Mouse (Mus musculus) kidney, postnatal 36 days (tissue): ENCODE measurements around the gene Trim59.
"Not testable (repeated sequence)": the region's sequence is repeated elsewhere in the genome, so short reads cannot be mapped to it uniquely, and the experiment has no call there.

Experiments used
- DNase-seq, 2 experiments: peaks; one replicate each; pipeline ENCODE4 v3.0.0; 2021 to 2022; ENCODE audit warnings: mixed read lengths in 2 of 2

Trim59 gene

DNA sequence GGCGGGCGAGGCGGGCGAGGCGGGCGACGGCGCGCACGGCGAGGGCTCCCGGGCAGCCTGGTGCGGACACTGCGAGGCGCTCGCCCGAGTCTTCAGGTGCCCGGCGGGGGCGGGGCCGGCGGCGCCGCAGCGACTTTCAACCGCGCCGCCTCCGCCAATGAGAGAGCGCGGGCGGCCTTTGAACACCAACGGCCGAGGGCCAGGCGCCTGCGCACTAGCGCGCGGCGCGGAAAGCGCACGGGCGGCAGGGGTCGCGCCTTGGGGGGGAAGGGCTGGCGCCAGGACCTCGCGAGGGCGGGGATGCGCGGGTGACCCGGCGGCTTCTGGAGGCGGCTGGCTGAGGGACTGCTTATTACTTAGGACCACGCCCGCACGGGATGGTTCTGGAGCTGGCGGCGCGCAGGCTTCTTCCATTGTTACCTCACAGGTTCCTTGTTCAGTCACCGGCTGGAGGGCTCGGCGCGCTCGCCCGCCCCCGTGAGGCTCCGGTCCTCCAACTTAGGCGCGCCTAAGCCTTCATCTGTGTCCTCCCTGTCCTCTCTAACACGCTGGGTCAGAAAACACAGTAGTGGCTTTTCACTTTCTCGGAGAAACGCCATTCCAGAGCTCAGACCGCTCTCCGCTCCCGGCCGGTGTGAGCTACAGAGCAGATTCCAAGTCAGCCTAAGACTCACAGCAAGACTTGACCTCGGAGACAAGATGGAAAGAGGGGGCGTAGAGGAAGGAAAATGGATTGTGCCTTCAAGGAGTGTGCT is at the start of gene Trim59:
Gene Trim59 (minus strand): TSS at position 111 of the 755 bp plus-strand sequence.
- DNase-seq: peak; percentile 93 to 97

GRCm38 (mm10) chr3:69064005-69064404 is 19.4 kb upstream of the Trim59 start:
- DNase-seq: peak in 1 of 2 experiments; percentile 12

- DNase-seq: no peak
These were observed 18.2 kb upstream of the Trim59 start for GRCm38 (mm10) chr3:69062764-69063163.

DNA sequence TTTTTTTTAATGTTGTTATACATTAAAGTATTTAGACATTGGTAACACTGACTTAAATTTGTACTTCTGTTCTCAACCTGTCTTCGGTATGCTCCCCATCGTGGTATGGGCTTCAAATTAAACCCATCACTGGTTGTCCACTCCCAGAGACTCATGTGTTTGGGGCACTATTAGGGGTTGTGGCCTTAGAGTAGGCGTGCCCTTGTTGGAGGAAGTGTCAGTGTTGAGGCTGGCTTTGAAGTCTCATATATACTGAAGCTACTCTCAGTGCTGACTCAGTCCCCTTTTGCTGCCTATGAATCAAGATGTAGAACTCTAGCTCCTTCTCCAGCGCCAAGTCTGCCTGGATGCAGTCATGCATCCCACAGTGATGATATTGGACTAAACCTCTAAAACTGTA is 16.1 kb upstream of the Trim59 start:
- no peak for DNase-seq

GRCm38 (mm10) chr3:69055871-69056270 is 11.3 kb upstream of the Trim59 start:
- DNase-seq: no peak

DNA sequence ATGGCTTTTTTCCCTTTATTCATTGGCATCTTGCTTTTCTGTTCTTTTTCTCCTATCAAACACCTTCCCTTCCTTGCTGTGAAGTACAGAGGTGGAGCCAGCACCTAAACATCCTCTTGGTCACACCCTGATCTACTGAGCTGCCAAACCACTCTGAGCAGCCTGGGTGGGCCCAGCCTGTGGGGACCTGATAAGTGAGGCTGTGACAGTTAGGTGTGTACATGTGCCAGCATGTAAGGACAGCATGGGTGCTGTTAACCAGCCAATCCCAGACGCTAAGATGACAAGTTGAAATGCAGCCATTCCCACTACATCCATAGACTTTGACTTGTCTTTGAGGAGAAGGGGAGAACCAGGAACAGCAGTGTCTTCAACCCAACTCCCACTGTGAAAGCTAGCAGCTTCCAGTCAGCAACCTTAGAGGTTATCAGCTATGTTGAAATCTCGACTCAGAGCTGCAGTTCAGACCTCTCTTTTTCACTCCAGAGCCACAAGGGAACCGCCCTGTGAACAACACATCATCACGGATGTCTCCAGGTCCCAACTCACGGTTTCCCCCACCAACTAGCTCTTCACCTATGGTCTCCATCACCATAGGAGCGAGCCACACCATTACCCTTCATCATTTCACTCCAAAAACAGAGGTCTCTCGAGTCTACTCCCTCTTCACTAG is 10.3 kb upstream of the Trim59 start:
- no peak for DNase-seq

DNA sequence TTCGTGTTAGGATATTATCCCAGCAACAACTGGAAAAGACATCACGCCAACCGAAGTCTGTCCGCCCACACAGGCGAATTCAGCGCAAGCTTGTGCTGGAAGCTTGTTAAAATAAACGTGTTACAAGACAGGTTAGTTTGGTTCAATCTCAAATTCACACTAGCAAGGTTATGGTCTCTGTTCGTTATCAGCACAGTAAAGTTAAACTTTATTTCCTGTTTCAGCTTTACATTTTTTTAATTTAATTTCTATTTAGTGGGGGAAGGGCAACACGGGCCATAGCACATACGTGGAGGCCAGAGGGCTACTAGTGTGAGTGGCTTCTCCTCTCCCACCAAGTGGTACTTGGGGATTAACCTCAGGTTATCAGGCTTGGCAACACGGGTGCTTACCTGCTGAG is 7.3 kb upstream of the Trim59 start:
- DNase-seq: no peak

GRCm38 (mm10) chr3:69049011-69049410 is 4.5 kb upstream of the Trim59 start:
- DNase-seq: no peak

DNA sequence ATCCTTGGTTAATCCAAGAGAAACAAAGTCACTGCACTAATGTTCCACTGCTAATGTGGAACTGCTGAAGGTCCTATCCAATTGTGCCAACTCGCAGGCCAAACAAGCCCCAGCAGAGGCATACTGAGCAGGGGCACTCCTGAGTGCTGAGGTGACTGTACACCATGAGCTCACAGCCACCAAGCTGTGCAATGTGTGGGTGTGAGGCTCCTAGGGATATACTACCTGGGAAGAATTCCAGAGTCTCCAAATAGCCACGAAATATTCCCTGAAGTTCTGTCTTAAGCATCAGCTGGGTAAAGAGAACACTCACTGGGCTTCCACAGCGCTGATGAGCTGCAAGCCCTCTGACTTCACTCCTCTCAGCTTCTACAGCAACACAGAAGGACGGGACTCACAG is 3.1 kb upstream of the Trim59 start:
- DNase-seq: no peak

- no peak for DNase-seq
These were observed 2.0 kb upstream of the Trim59 start for GRCm38 (mm10) chr3:69046509-69046908.

GRCm38 (mm10) chr3:69045750-69046149 is 1.2 kb upstream of the Trim59 start:
- no peak for DNase-seq

DNA sequence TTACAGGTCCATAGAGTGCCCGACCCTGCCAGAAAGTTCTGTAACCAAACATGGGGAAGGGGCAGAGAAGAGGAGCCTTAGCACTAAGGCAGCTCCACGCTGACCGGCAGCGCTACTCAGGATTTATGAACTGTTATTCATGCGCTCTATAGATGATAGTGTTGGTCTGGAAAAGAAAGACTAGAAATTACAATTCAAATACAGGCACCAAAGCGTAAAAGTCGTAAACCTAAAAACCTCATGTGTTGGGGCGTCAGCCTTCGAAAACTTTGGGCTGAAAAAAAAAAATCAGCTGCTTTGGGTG is 797 bp upstream of the Trim59 start:
- no peak for DNase-seq

GRCm38 (mm10) chr3:69044167-69044591 is 376 bp downstream of the Trim59 start:
- peak in 1 of 2 experiments; percentile 17 for DNase-seq

DNA sequence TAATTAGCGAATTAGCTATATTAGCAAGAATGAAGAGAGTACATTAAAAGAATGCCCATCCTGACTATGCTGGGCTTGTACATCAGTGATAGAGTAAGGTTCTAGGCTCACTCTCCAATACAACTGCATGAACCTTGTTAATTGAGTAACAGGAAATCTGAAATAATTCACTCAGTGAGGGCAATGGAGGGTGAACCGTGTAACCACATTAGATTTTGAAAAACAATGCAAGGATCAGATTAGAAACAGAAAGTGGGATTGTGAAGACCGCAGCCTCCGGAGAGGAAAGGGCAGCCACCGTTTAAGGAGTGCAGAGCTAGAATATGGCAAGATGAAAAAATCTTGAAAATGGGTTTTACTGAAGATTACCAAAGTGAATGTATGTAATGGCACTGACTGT is 3.3 kb downstream of the Trim59 start:
- DNase-seq: no peak

- no peak for DNase-seq
These were observed 4.5 kb downstream of the Trim59 start for GRCm38 (mm10) chr3:69040105-69040504.

GRCm38 (mm10) chr3:69026133-69026783 is 18.3 kb downstream of the Trim59 start:
- DNase-seq: no peak

GRCm38 (mm10) chr3:69020764-69021163 is 23.8 kb downstream of the Trim59 start:
- no peak for DNase-seq

DNA sequence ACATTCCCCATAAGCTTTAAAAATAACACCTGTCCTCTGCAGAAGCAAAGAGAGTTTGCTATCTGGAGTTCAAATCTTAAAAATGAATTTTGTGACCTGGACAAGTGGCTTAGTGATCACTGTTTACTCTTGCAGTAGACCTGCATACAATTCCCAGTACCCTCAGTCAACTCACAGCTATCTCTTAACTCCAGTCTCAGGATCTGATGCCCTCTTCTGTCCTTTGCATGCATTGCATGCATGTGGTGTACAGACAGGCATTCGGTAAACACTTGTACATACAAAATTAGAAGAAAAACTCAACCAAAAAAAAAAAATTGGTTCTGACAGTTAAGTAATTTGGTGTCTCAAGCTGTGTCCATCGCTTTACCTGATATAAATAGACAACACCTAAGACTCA is 24.3 kb downstream of the Trim59 start:
- peak in 1 of 2 experiments; percentile 36 for DNase-seq

DNA sequence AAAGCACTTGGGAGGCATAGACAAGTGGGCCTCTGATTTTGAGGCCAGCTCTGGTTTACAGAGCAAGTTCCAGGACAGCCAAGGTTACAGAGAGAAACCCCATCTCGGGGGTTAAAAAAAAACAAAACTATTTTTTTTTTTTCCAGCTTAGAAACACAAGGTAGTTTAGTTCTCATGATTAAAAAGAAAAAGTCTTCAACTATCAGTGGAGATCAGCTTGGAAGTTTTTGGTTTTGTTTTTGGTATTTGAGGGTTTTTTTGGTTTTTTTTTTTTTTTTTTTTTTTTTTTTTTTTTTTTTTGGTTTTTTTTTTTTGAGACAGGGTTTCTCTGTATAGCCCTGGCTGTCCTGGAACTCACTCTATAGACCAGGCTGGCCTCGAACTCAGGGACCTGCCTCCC is 25.9 kb downstream of the Trim59 start:
- not testable (repeated sequence) for DNase-seq

DNA sequence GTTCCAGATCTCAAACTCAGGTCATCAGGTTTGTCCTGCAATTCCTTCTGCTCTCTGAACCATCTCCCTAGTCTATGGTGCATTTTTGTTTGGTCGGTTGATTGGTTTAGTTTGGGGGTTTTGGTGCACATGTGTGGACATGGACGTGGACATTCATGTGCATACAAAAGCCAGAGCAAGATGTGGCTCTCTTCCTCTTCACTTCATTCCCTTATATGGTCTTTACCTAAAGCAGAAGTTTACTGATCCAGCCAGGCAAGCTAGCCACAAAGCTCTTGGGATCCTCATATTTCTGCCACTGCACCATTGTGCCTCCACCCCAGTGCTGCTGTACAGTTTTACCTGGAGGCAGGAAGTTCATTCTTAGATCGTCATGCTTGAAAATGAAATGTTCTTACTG is 27.4 kb downstream of the Trim59 start:
- no peak for DNase-seq

DNA sequence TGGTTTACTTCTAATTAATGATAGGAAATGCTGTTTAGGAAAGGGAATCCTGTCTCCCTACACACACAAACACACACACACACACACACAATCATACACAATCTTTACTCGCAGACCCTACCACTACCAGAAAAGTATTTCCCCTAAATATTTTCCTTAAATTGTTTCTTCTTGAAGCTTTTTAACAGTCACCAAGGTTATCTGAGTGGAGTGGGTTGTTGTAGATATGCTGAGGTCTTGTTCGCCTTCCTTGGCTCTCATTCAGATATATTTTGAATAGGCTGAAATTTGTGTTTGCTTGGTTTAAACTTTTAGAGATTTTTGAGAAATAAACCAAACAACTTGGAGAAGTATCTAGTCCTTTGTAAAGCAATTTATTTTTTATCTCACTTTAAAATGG is 35.7 kb downstream of the Trim59 start:
- no peak for DNase-seq

DNA sequence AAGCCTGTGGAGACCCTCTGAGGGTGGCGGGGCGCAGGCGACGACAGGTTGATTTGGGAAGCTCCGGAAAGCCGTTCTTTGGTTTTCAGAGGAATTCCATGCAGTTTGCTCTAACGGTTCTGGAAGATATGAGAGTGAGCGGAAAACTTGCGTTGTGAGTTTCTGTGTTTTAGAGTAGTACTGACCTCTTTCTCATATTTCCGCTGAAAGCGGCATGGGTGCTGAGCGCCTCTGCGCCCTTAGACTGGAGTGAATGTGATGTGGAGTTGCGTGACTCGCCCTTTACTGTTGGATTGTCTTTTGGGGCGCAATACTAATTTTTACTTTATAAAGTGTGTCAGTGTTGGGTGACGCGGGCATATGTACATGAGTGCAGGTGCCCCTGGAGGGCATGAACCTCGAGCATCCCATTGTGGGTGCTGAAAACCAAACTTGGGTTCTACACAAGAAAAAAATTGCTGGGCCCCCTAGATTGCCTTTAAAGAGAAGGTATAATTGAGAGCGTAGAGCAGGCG is 38.3 kb downstream of the Trim59 start:
- DNase-seq: peak in 1 of 2 experiments; percentile 21

GRCm38 (mm10) chr3:69005338-69006245 is 39.0 kb downstream of the Trim59 start:
- peak; percentile 35 to 64 for DNase-seq
